Mouse (Mus musculus) CH12.LX (cell line): Measurements from ENCODE around the gene Oxsm.

Source experiments
- CHD1 ChIP-seq: IDR thresholded peaks from 2 replicates; pipeline ENCODE4 v1.6.1; 2012; ENCODE audit warnings: low read depth, low read length, improper control_type of control experiment, inconsistent platforms
- CTCF ChIP-seq, 2 experiments: IDR thresholded peaks in 1 of 2; conservative IDR thresholded peaks in 1 of 2; 2 replicates each; pipeline ENCODE4 v1.5.1; 2011 to 2012; ENCODE audit warnings: low read depth in 2 of 2, low read length in 2 of 2, improper control_type of control experiment in 1 of 2, inconsistent platforms in 1 of 2, mild to moderate bottlenecking in 1 of 2, moderate library complexity in 1 of 2
- ELF1 ChIP-seq: IDR thresholded peaks from 2 replicates; pipeline ENCODE4 v1.6.1; 2014; ENCODE audit warnings: low read depth, mild to moderate bottlenecking, inconsistent platforms, low read length, improper control_type of control experiment
- EP300 ChIP-seq: IDR thresholded peaks from 2 replicates; pipeline ENCODE4 v1.6.1; 2011; ENCODE audit warnings: low read length, improper control_type of control experiment
- HCFC1 ChIP-seq: IDR thresholded peaks from 2 replicates; pipeline ENCODE4 v1.6.1; 2012; ENCODE audit warnings: low read depth, mild to moderate bottlenecking, inconsistent platforms, low read length, improper control_type of control experiment
- MAX ChIP-seq: IDR thresholded peaks from 2 replicates; pipeline ENCODE4 v1.6.1; 2011; ENCODE audit warnings: low read length, improper control_type of control experiment
- NRF1 ChIP-seq: IDR thresholded peaks from 2 replicates; pipeline ENCODE4 v1.6.1; 2014; ENCODE audit warnings: low read depth, mild to moderate bottlenecking, inconsistent platforms, low read length, improper control_type of control experiment, moderate library complexity
- PAX5 ChIP-seq: IDR thresholded peaks from 2 replicates; pipeline ENCODE4 v1.6.1; 2012; ENCODE audit warnings: low read length, inconsistent platforms, mixed read lengths
- POLR2A ChIP-seq: IDR thresholded peaks from 2 replicates; pipeline ENCODE4 v1.6.1; 2011; ENCODE audit warnings: low read depth, mild to moderate bottlenecking, improper control_type of control experiment, low read length
- SIN3A ChIP-seq: IDR thresholded peaks from 2 replicates; pipeline ENCODE4 v1.6.1; 2012; ENCODE audit warnings: low read length, improper control_type of control experiment, inconsistent platforms
- SMC3 ChIP-seq: IDR thresholded peaks from 2 replicates; pipeline ENCODE4 v1.6.1; 2011; ENCODE audit warnings: low read depth, low read length, improper control_type of control experiment
- TCF12 ChIP-seq: IDR thresholded peaks from 2 replicates; pipeline ENCODE4 v1.6.1; 2014; ENCODE audit warnings: low read depth, mild to moderate bottlenecking, inconsistent platforms, low read length, improper control_type of control experiment
- ZNF384 ChIP-seq: IDR thresholded peaks from 2 replicates; pipeline ENCODE4 v1.6.1; 2012; ENCODE audit warnings: low read depth, low read length, improper control_type of control experiment, inconsistent platforms

GRCm38 (mm10) chr14:16248135-16248534 lies 1.5 kb downstream of the Oxsm start:
- TF ChIP-seq ELF1: no peak
- TF ChIP-seq SIN3A: no peak
- no peak for TF ChIP-seq MAX
- no peak for TF ChIP-seq EP300
- TF ChIP-seq CTCF (conservative IDR thresholded peaks at IDR 0.05 in 1 of 2, IDR thresholded peaks at IDR 0.05 in 1 of 2; ENCODE audit: low read depth in 2 of 2, low read length in 2 of 2): no peak
- TF ChIP-seq PAX5: no peak
- no peak for TF ChIP-seq TCF12
- TF ChIP-seq HCFC1: no peak
- TF ChIP-seq NRF1: no peak
- no peak for TF ChIP-seq CHD1
- TF ChIP-seq ZNF384: no peak
- no peak for TF ChIP-seq POLR2A
- TF ChIP-seq SMC3: no peak
